Mouse (Mus musculus) frontal cortex, postnatal 14 days (tissue): ENCODE measurements around the gene B3gntl1.

Experiments
- DNase-seq, 2 experiments: peaks; one replicate each; pipeline ENCODE4 v3.0.0; 2022; ENCODE audit warnings: low spot score in 2 of 2

The B3gntl1 gene

GRCm38 (mm10) chr11:121672990-121673572, at the start of gene B3gntl1:
B3gntl1 (minus strand) TSS chr11:121673153.
- DNase-seq, result peak; percentile 99

DNA sequence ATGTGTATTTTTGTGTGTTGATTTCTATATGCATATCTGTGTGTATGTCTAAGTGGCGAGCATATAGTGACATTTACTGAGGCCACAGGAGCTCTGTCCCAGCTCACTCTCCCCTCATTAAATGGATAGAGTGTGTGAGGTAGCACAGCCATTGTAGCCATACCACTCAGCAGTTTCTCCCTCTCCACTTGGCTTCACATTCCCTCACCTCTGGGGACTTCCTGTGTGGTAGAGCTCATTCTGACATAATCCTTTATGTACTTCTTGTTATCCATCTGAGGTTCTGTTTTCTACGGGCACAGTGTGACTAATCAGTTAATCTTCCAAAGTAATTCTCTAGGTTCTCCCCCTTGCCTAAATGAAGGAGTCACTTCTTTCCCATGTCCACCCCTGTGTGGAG, 49.5 kb upstream of the B3gntl1 start:
- no peak for DNase-seq

- no peak for DNase-seq
These were observed 47.8 kb upstream of the B3gntl1 start for GRCm38 (mm10) chr11:121720752-121721151.

DNA sequence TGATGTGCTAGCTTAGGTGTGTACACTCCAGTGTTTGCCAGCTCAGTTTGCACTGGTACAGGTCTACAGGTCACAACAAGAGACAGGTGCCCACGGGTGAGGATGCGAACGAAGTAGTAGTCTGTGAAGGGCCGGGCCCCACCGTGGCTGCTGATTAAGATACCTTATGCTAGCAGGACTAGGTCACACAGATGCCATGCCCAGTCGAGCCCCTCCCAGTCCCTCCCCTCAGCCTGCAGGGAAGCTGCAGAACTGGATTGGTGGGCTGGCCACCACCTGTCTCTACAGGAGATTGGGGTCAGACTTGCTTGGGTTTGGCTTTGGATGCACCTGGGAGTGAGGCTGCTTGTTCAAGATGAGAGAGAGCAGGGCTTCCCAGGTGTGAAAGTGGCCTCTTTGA, 44.8 kb upstream of the B3gntl1 start:
- DNase-seq, result no peak

DNA sequence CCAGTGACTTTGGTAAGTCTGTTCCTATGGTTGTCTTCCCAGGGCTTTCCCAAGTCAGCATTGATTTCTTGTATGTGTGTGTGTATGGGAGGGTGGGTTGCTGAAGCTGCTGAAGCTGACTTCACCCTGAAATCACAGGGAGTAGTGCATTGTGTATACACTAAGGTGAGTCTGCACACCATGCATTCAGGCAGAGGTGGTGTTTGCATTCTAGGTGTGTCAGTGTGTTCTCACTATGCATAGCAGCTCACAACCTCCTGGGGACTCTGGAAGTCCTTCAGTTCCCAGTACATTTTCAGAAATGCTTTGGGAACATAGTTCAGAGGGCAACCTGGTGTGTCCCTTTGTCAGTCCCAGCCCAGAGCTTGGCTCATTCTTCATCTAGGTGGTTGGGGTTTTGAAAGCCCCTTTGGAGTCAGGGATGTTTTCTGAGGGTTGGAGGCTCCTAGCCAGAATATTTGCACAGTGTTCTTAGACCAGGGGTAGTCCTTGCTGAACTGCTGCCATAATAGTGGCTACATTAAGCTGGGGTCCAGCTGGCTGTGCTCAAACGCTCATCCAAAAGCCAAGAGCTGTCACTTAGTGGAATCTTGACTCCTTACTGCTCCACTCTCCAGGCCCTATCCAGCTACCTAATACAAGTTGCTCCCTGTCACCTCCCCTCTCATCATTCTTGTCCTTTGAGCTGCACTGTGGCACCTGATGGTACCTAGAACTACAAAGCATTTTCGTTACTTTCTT, 42.0 kb upstream of the B3gntl1 start:
- DNase-seq, result no peak

- DNase-seq, result no peak
These were observed 40.6 kb upstream of the B3gntl1 start for GRCm38 (mm10) chr11:121713569-121713968.

GRCm38 (mm10) chr11:121712987-121713386, 40.0 kb upstream of the B3gntl1 start:
- no peak for DNase-seq

GRCm38 (mm10) chr11:121710245-121710644, 37.3 kb upstream of the B3gntl1 start:
- no peak for DNase-seq

DNA sequence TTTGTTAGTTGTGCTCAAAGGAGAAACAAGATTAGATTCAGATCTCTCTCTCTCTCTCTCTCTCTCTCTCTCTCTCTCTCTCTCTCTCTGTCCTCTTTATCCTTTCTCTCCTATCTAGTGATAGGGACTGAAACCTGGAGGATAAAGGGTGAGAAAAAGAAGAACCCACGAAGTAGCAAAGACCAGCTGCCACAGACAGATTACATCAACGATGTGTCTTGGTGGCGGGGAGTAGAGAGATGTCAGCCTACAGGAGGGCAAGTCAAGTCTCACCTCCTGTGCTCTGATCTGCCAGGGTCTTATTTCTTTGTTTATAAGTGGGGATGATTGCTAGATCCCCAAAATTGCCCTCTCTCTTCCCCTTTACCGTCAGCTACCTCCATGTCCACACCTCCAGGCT, 36.3 kb upstream of the B3gntl1 start:
- DNase-seq, result no peak

- DNase-seq, result no peak
These were observed 33.6 kb upstream of the B3gntl1 start for GRCm38 (mm10) chr11:121706521-121707005.

- DNase-seq, result no peak
These were observed 30.8 kb upstream of the B3gntl1 start for GRCm38 (mm10) chr11:121703619-121704215.

DNA sequence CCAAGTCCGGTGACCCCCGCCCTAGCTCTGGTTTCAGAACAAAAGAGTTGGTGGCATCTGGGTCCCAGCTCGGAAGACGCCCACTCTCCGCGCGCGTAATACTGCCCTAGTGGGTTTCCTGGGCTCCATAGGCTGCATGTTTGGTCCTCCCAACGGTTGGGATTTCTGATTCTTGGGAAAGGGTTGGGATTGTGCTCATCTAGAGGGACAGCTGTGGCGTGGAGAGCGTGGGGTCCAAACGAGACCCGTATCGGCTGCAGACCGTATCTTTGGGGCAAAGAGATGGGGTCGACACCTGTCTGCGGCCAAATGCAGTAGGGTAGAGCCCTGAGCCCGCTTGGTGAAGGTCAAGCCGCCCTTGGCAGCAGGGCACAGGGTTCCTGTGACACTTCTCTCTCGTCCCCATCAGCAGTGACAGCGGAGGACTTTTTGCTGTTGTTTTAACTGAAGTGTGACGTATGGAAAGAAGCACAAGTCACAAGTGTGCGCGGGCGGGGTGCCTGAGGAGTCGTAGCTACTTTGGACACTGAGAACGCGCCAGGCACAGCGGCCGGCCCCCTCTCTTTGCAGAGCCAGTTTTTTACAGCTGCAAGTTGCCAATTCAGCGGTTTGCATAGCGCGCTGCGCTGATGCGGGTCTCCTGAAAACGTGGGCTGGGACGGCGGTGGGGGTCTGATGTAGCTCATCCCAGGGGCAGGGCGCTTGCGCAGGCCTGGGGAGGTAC, 30.1 kb upstream of the B3gntl1 start:
- DNase-seq, result peak; percentile 22 to 40

GRCm38 (mm10) chr11:121702111-121702894, 29.4 kb upstream of the B3gntl1 start:
- DNase-seq, result peak; percentile 61 to 70

DNA sequence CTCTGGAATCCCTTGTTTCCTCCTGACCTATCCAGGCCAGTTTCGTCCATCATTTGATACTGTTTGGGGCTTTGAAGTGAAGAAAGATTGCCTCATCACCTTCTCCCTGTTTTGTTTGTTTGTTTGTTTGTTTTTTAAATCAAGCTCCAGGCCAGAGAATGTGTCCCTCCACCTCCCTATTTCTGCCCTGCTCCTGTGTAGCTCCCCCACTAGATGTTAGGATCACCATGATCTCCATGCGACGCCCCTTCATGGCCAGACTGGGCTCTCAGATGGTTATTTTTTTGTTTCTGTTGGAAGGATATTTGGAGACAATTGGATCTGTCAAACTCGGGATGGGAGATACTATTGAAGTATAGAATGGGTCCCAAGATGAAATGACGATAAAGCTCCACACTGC, 28.3 kb upstream of the B3gntl1 start, which contains the start of gene Metrnl:
TSS of gene Metrnl (plus strand) at position 301 of the 400 bp plus-strand sequence.
- DNase-seq, result no peak

DNA sequence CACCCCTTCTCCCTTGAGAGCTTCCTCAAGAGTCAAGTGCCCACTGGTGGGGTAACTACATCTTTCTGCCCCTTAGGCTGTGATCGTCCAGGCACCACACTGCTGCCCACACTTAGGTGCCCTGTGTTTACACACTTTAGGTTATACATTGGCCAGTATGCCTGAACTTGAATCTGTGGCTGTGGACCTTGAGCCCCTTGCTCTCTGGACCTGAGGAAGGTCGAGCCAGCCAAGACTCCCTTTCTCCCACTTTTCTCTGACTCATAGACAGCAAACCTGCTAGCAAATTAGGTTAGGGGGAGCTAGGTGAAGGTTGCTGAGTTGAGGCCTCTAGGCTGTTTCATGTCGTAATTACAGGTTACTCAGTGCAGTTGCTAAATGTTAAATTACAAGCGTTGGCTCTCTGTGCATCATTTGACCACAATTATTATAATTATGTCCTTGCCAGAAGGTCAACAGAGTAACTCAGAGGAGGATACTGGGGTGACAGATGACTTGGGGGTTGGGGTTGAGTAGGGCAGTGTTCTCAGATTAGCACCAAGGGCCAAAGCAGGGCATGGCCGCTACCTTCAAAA, 25.5 kb upstream of the B3gntl1 start:
- DNase-seq, result no peak

GRCm38 (mm10) chr11:121697271-121697670, 24.3 kb upstream of the B3gntl1 start:
- DNase-seq, result no peak

DNA sequence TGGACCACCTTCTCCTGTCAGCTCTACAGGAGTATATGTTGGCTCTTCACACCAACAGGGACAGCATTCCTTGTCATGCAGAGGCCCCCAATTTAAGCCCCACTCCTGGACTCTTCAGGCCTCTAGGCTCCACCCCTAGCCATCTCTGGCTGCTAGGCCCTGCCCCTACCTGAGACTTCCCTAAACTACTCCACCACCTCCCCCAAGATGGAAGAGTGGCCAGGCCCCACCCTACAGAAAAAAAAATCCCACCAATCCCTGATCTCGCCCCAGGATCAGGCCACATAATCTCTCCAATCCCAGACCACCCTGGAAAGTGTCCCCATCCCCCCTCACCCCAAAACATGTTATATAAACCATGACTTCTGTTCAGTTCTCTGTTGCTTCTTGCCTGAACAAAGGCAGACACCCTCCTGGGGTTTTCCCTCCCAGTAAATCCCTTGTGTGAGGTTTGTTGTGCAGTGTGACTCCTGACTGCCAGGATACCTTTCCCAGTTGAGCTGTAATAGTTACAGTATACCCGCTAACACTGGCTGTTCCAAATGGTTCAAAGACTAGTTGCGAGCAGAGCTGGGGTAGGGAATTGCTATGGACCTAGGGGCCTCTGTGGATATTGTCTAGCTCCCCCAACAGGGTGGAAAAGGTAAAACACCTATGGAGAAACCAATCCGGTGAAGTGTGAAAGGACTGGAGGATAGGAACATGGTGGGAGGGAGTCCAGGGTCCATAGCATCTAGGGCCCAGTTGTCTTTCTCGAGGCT, 22.5 kb upstream of the B3gntl1 start:
- no peak for DNase-seq

DNA sequence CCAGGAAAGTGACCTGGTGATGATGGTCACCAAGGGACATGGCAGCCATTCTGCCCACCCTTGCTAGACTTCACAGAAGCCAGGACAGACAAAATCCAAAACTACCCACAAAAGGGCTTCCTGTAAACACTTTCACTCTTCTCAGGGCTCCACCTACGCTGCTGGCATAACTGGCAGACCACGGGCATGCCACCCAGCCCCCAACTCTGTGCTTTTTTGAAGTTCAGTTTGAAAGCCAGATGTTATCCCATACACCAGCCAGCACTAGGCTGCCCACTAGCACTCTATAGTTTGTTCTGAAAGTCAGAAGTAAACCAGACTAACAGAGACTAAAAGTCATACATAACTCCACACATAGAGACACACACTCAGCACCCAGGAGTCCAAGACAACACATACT, 15.1 kb upstream of the B3gntl1 start:
- no peak for DNase-seq

GRCm38 (mm10) chr11:121686674-121687073, 13.7 kb upstream of the B3gntl1 start:
- DNase-seq, result no peak

GRCm38 (mm10) chr11:121686091-121686490, 13.1 kb upstream of the B3gntl1 start:
- no peak for DNase-seq
